Mouse (Mus musculus) megakaryocyte, embryonic 14.5 days (primary cell): ENCODE data around the gene Clcn7. TPM values are rescaled to one million over a fixed set of nuclear protein-coding genes. Genes with fewer than 3 reads are reported as not detected.
A peak's percentile ranks its signal among the peaks of the same experiment; 100 is the strongest.

Experiments
- H3K27me3 ChIP-seq: replicated peaks from 2 replicates; pipeline ENCODE3; 2012; ENCODE audit warnings: inconsistent platforms
- H3K36me3 ChIP-seq: replicated peaks from 2 replicates; pipeline ENCODE3; 2012; ENCODE audit warnings: low read length, inconsistent platforms, mixed read lengths
- H3K4me1 ChIP-seq: 2 replicates; pipeline ENCODE4 v1.6.1; 2012; ENCODE audit warnings: inconsistent platforms
- H3K4me3 ChIP-seq: replicated peaks from 2 replicates; pipeline ENCODE3; 2012; ENCODE audit warnings: moderate library complexity, mild to moderate bottlenecking, inconsistent platforms
- H3K9me3 ChIP-seq: 2 replicates; pipeline ENCODE4 v1.6.1; 2012; ENCODE audit warnings: inconsistent platforms
- FLI1 ChIP-seq: IDR thresholded peaks from 2 replicates; pipeline ENCODE4 v1.6.1; 2012; ENCODE audit warnings: low read length, inconsistent platforms, mixed read lengths
- GATA1 ChIP-seq: IDR thresholded peaks from 3 replicates; pipeline ENCODE4 v1.6.1; 2012; ENCODE audit warnings: mixed read lengths, low read length, inconsistent platforms, borderline replicate concordance
- polyA plus RNA-seq: library from polyadenylated mRNA; stranded (reverse); fragments of >175 nt; gene quantifications from 2 replicates; pipeline ENCODE4 v1.2.3, GENCODE M21; 2012; ENCODE audit warnings: low replicate concordance; ENCODE audit not compliant: insufficient read depth

Clcn7 gene
- polyA plus RNA-seq, 1 experiment = 17.8 TPM

DNA sequence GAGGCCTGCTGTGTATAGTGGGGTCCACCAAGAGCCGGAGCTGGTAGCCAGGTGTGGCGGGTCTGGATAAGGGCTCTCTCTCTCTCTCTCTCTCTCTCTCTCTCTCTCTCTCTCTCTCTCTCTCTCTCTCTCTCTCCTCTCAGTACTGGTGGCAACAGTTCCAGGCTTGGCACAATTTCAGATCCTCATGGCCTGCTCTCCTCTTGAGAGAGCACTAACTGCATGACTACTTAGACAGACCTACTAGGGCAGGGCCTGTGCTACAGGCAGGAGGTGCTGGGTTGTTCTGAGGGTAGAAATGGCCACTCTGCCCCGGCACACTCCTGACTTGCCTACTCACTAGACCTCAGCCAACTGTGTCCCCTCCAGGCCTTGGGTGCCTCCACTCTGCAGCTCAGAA is 39.4 kb downstream of the Clcn7 start:
- Histone ChIP-seq H3K4me1 (peaks cover 4% of the 10 kb centered on the region; the same call in 1 of the 2 replicates), H3K27me3 (peaks cover 82% of the 10 kb centered on the region), H3K9me3 (no peaks in the 10 kb centered on the region), H3K4me3 (no peak overlapping the region), H3K36me3 (no peaks in the 10 kb centered on the region)
- TF ChIP-seq GATA1 (no peak), FLI1 (no peak)

DNA sequence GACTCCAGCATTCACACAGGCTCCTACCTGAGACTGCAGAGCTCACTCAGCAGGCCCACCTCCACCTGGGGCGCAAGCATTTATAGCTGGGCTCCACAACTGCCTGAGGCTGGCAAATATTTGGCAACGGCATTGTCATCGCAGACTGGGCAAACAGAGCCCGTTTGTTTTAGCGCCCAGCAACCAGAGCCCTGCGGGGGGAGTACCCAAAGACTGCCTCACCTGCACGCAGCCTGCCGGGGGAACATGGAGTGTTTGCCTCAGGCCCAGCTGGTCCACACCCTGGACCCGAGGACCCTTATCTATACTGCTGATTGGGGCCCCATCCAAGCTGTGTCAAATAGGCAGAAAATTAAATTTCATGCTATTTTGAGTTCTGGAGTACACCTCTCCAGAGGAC is 42.2 kb downstream of the Clcn7 start, which contains the start of gene Gm38655:
Gene Gm38655 (minus strand): TSS at position 61 of the 400 bp plus-strand sequence.
- Histone ChIP-seq H3K4me1 (peaks cover 4% of the 10 kb centered on the region; the same call in 1 of the 2 replicates), H3K36me3 (no peaks in the 10 kb centered on the region), H3K27me3 (peaks cover 83% of the 10 kb centered on the region), H3K4me3 (no peak within 1 kb of the TSS), H3K9me3 (no peaks in the 10 kb centered on the region)
- no peak for TF ChIP-seq GATA1
- no peak for TF ChIP-seq FLI1

DNA sequence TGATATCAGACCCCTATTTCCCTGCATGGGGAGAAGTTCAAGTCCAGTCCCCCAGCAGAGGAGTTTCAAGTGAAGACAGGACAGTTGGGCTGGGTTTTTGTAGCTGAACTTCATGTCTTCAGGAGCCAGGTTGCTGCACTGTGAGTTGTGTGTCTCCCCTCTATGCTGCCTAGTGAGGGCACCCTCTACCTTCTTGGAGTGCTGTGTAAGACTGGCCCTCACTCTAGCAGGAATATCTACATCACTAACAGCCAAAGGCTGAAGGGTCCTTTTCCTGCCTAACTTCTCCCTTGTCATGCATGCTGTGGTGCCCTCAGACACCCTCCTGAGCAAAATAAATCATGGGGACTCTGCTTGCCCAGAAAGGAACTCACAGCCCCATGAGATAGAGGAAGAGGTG is 50.0 kb downstream of the Clcn7 start:
- no peak for TF ChIP-seq GATA1
- no peak for TF ChIP-seq FLI1
- H3K4me1 ChIP-seq = peaks cover 55% of the 10 kb centered on the region

DNA sequence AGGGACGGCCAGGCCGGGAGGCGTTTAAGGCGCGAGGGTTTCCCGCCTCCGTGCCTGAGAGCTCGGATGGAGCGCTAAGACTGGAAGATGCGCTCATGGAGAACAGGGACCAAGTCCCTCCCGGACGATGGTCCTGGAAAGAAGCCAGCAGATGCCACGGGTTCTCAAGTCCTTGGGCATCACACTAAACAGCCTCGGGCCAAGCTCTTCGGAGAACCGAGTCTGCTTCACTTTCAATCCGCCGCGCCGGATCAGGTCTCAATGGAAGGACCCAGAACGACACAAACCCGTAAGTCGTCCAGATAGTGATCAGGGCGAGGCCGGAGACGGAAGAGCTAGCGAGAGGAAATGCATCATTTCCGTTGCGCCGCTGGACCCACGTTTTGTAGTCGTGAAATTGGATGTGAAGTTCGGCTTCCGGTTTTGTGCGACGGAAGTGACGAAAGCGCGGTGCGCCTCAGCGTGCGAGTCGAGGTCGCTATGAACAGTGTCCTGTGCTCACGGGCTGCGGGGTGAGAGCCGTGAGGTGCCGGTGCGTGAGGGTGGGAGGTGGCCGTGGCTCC is 51.0 kb downstream of the Clcn7 start, which contains the start of gene BC003965:
Gene BC003965 (plus strand): TSS at position 426 of the 563 bp plus-strand sequence.
- peak; percentile 89 for TF ChIP-seq GATA1
- TF ChIP-seq FLI1 = peak; percentile 100
- Histone ChIP-seq H3K4me1 (peaks cover 56% of the 10 kb centered on the region), H3K4me3 (peak within 1 kb of the TSS; percentile 93), H3K36me3 (no peaks in the 10 kb centered on the region), H3K9me3 (no peaks in the 10 kb centered on the region), H3K27me3 (peaks cover 12% of the 10 kb centered on the region)

More for the DNA sequence above, 50.0 kb downstream of the Clcn7 start:
- Histone ChIP-seq H3K4me3 (peak overlapping the region; percentile 93), H3K27me3 (peaks cover 20% of the 10 kb centered on the region), H3K36me3 (no peaks in the 10 kb centered on the region), H3K9me3 (no peaks in the 10 kb centered on the region)

DNA sequence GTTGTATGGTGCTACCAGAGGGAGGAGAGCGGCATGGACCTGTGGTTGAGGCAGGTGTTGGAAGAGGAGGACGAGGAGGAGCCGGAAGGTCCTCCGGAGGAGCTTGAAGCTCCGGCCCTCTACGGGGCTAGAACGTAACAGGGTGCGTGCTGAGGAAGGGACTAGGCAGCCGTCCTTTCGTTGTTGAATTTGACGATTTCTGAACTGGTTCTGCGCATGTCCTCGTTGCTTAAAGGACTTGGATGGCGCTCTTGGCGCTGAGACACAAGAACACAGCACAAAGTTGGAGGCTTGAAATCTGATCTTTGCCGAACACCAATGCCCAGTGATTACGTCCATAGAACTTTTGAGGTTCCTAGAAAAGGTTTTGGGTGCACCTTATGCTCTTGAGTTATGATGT is 51.8 kb downstream of the Clcn7 start:
- TF ChIP-seq FLI1 (no peak), GATA1 (no peak)
- H3K36me3 ChIP-seq = no peaks in the 10 kb centered on the region
- H3K4me3 ChIP-seq = peak overlapping the region; percentile 93
- H3K27me3 ChIP-seq = peaks cover 8% of the 10 kb centered on the region
- peaks cover 63% of the 10 kb centered on the region for H3K4me1 ChIP-seq
- no peaks in the 10 kb centered on the region for H3K9me3 ChIP-seq

DNA sequence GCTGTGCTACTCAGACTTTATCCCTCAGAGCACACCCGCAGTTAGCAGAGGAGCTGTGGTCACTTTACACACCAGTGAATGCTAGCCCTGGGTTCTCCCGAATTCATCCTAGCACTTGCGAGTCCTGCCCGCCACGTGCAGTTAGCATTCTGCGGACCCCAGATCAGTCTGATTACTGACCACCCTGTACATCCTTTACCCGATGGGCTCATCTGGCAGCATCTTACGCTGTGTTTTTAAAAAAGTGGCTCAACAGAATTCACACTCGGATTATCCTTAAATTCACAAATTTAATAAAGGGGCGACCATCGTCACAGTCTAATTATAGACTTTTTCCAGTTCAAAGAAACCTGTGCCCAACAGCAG is 54.6 kb downstream of the Clcn7 start:
- peaks cover 25% of the 10 kb centered on the region for H3K36me3 ChIP-seq
- TF ChIP-seq GATA1 (no peak), FLI1 (no peak)
- H3K27me3 ChIP-seq = no peaks in the 10 kb centered on the region
- peaks cover 84% of the 10 kb centered on the region for H3K4me1 ChIP-seq
- no peaks in the 10 kb centered on the region for H3K9me3 ChIP-seq
- H3K4me3 ChIP-seq = peak overlapping the region; percentile 97

DNA sequence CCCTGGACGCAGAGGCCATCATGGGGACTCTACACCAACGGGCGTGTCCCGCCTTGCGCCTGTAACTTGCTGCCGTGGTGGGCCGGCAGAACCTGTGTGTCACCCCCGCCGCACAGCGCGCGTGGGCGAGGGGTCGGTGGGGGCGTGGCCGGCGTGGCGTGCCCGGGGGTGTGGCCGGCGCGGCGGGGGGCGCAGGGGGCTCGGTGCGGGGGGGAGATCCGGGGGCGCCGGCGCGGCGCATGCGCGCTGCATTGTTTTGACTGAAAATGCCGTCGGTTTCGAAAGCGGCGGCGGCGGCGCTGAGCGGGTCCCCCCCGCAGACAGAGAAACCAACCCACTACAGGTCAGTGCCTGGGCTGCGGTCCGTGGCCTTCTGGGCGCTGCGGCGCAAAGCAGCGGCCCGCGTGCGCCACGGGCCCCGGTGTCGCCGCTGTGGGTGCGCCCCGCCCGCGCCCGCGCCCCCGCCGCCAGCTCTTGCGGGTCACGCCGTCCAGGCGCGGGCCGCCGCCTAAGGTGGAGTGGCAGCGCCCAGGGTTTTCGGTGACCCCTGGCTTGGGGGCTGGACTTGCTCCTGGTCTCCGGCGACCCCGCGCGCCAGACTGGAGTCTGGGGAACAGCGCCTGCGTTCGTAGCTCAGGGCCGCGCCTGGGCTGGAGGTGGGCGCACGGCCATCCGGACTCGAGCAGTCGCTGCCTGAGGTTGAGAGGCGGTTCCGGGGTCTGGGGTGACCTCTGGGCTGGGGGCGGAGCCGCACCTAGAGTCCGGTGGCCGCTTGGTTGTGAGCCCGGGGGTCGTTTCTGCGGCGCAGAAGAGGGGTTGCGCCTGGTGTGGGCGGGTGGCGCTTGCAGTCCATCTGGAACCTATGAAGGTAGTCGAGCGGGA is 55.2 kb downstream of the Clcn7 start, which contains the start of gene Unkl:
Gene Unkl (plus strand): TSS at position 248 of the 882 bp plus-strand sequence.
- Histone ChIP-seq H3K27me3 (no peaks in the 10 kb centered on the region), H3K4me1 (peaks cover 84% of the 10 kb centered on the region), H3K36me3 (peaks cover 31% of the 10 kb centered on the region), H3K9me3 (no peaks in the 10 kb centered on the region), H3K4me3 (peak within 1 kb of the TSS; percentile 97)
- TF ChIP-seq FLI1 (no peak), GATA1 (no peak)

DNA sequence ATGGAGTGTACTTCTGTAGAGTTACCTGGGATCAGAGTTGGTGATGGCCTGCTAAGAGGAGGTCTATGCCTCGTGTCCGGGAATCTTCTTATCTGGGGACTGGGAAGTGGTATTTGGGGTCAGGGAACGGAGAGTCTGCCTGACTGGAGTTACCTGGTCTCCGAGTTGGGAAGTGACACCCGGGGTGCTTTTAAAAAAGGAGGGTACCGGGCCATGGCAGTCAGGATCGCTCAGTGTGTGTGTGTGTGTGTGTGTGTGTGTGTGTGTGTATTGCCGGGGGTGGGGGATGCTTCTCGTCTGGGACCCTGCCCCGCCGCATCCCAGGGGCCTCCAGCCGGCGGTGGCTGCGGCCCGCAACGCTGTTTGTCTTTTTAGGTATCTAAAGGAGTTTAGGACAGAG is 55.9 kb downstream of the Clcn7 start:
- Histone ChIP-seq H3K9me3 (no peaks in the 10 kb centered on the region), H3K36me3 (peaks cover 38% of the 10 kb centered on the region), H3K27me3 (no peaks in the 10 kb centered on the region), H3K4me1 (peaks cover 84% of the 10 kb centered on the region), H3K4me3 (peak overlapping the region; percentile 97)
- TF ChIP-seq FLI1 (no peak), GATA1 (no peak)

DNA sequence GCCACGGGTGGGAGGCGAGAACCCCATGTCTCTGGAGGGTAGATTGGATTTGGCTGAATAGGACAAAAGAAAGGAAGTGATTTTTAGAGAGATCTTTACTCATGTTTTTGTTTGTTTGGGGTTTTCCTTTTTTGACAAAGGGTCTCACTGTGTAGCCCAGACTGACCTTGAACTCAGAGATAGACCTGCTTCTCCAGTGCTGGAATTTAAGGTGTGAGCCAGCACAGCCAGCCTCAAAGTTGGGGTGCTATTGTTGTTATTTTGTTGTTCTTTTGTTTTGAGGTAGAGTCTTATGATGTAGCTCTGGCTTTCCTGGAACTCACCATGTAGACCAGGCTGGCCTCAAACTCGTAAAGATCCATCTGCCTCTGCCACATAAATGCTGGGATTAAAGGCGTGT is 69.2 kb downstream of the Clcn7 start:
- Histone ChIP-seq H3K36me3 (peaks cover 88% of the 10 kb centered on the region), H3K4me1 (peaks cover 36% of the 10 kb centered on the region), H3K9me3 (no peaks in the 10 kb centered on the region), H3K4me3 (no peak overlapping the region), H3K27me3 (no peaks in the 10 kb centered on the region)
- no peak for TF ChIP-seq GATA1
- TF ChIP-seq FLI1 = no peak

DNA sequence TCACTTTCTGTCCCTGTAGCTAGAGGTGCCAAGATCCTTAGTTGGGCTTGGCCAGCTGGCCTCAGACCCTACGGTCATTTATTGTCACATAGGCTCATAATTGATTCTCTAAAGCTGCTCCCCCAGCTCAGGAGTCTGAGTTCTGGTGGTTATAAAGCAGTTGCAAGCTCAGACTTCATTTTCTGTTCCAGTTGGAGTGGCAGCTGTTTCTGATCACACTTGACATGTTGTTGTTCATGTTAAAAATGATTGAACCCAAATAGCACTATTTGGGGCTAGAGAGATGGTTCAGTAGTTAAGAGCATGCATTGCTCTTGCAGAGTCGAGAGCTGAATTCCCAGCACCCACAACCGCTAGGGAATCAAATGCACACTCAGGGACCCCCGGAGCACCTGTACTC is 76.8 kb downstream of the Clcn7 start:
- peaks cover 20% of the 10 kb centered on the region for H3K4me1 ChIP-seq
- no peak overlapping the region for H3K4me3 ChIP-seq
- no peaks in the 10 kb centered on the region for H3K9me3 ChIP-seq
- TF ChIP-seq GATA1 (no peak), FLI1 (no peak)
- H3K27me3 ChIP-seq = no peaks in the 10 kb centered on the region
- H3K36me3 ChIP-seq = peaks cover 99% of the 10 kb centered on the region
